Mouse (Mus musculus) heart, embryonic 14.5 days (tissue): ENCODE data around the gene Arl4d. TPM values are rescaled to one million over a fixed set of nuclear protein-coding genes. Genes with fewer than 3 reads are reported as not detected.

Source experiments
- ATAC-seq: fragments of 200-750 bp; cut with Nextera tagmentation; 2 replicates; pipeline ENCODE4 v1.8.0; 2017; ENCODE audit warnings: low read depth, moderate TSS enrichment; ENCODE audit not compliant: insufficient number of reproducible peaks, insufficient read depth, low FRiP score
- H3K27ac ChIP-seq, 2 experiments: fragments of 200-500 bp in 1 of 2; fragments of 300-500 bp in 1 of 2; sonication (generic) in 1 of 2; replicated peaks in 1 of 2; 2 replicates each; pipeline ENCODE4 v1.5.1; 2012 to 2014; ENCODE audit warnings: low read depth in 2 of 2, low read length in 2 of 2, control low read depth in 1 of 2, mild to moderate bottlenecking in 1 of 2, mixed read lengths in 1 of 2; ENCODE audit not compliant: control insufficient read depth in 1 of 2, insufficient read depth in 1 of 2
- H3K27me3 ChIP-seq: fragments of 300-500 bp; sonication (generic); 2 replicates; pipeline ENCODE4 v1.6.1; 2014; ENCODE audit warnings: mild to moderate bottlenecking, low read length, control low read depth; ENCODE audit not compliant: control insufficient read depth, insufficient read depth
- H3K36me3 ChIP-seq: fragments of 300-500 bp; sonication (generic); 2 replicates; pipeline ENCODE4 v1.6.1; 2014; ENCODE audit warnings: mild to moderate bottlenecking, control low read depth, low read length, mixed read lengths; ENCODE audit not compliant: control insufficient read depth, insufficient read depth
- H3K4me1 ChIP-seq, 2 experiments: fragments of 200-500 bp in 1 of 2; fragments of 300-500 bp in 1 of 2; sonication (generic) in 1 of 2; 2 replicates each; pipeline ENCODE4 v1.6.1; 2012 to 2014; ENCODE audit warnings: low read length in 2 of 2, control low read depth in 1 of 2, mixed read lengths in 1 of 2; ENCODE audit not compliant: control insufficient read depth in 2 of 2, insufficient read depth in 2 of 2
- H3K4me2 ChIP-seq: fragments of 300-500 bp; sonication (generic); 2 replicates; pipeline ENCODE4 v1.6.1; 2014; ENCODE audit warnings: mild to moderate bottlenecking, low read length
- H3K4me3 ChIP-seq, 2 experiments: fragments of 200-500 bp in 1 of 2; fragments of 300-500 bp in 1 of 2; sonication (generic) in 1 of 2; 2 replicates each; pipeline ENCODE4 v1.5.1; 2012 to 2014; ENCODE audit warnings: low read length in 2 of 2, mild to moderate bottlenecking in 2 of 2, control low read depth in 1 of 2, low read depth in 1 of 2, moderate library complexity in 1 of 2; ENCODE audit not compliant: control insufficient read depth in 1 of 2, insufficient read depth in 1 of 2
- H3K9ac ChIP-seq: fragments of 300-500 bp; sonication (generic); 2 replicates; pipeline ENCODE4 v1.6.1; 2014; ENCODE audit warnings: mild to moderate bottlenecking, low read length
- H3K9me3 ChIP-seq: fragments of 300-500 bp; sonication (generic); 2 replicates; pipeline ENCODE4 v1.6.1; 2016; ENCODE audit warnings: low read length, control low read depth; ENCODE audit not compliant: control insufficient read depth
- WGBS: fragments of 180-500 bp; shearing (Covaris S2); extraction: QIAGEN DNeasy Blood & Tissue Kit; methylation state at CpG from one replicate; pipeline ENCODE4 v1.1.7; 2014; 5-methylcytosine and 5-hydroxymethylcytosine counted together
- polyA plus RNA-seq: library from polyadenylated mRNA; unstranded; fragments of >200 nt; fragmentation: Nextera tagmentation; extraction: Ambion mirVana; gene quantifications from 2 replicates; pipeline ENCODE4 v1.2.1, GENCODE M21; 2014

The Arl4d gene
- polyA plus RNA-seq, 1 experiment from 2014 or later = 6.7 TPM

GRCm38 (mm10) chr11:101699556-101699955, 34.2 kb downstream of the Arl4d start:
- Histone ChIP-seq H3K36me3 (no peaks in the 10 kb centered on the region), H3K27ac (no peak overlapping the region), H3K9ac (no peak overlapping the region), H3K27me3 (no peaks in the 10 kb centered on the region), H3K4me3 (no peak overlapping the region), H3K9me3 (0 out of 2 replicates have a peak, but pooled peaks cover 3% of the 10 kb centered on the region), H3K4me2 (no peak overlapping the region), H3K4me1 (peaks cover 16 to 17% of the 10 kb centered on the region in 2 experiments; a peak in 3 of 4 replicates)
- 86% methylated on average over 1 of the region's 1 CpGs for WGBS
- ATAC-seq = no peak

- Histone ChIP-seq H3K9ac (no peak overlapping the region), H3K27ac (no peak overlapping the region), H3K27me3 (no peaks in the 10 kb centered on the region), H3K4me2 (no peak overlapping the region), H3K4me3 (no peak overlapping the region), H3K4me1 (peaks cover 16 to 17% of the 10 kb centered on the region in 2 experiments; a peak in 3 of 4 replicates), H3K36me3 (no peaks in the 10 kb centered on the region), H3K9me3 (0 out of 2 replicates have a peak, but pooled peaks cover 3% of the 10 kb centered on the region)
- WGBS = 55% methylated on average over 7 of the region's 7 CpGs
- no peak for ATAC-seq
Observed at GRCm38 (mm10) chr11:101699991-101700390, 34.6 kb downstream of the Arl4d start.

- Histone ChIP-seq H3K36me3 (no peaks in the 10 kb centered on the region), H3K27ac (no peak overlapping the region), H3K27me3 (no peaks in the 10 kb centered on the region), H3K4me2 (peak overlapping the region; percentile 8; the same call in 1 of the 2 replicates), H3K9me3 (0 out of 2 replicates have a peak, but pooled peaks cover 3% of the 10 kb centered on the region), H3K4me1 (peaks cover 15% of the 10 kb centered on the region in 2 experiments; a peak in 3 of 4 replicates), H3K4me3 (no peak overlapping the region), H3K9ac (no peak overlapping the region)
- WGBS = 16% methylated on average over 12 of the region's 12 CpGs
- no peak for ATAC-seq
Observed at GRCm38 (mm10) chr11:101700446-101700845, 35.1 kb downstream of the Arl4d start.

- H3K27ac ChIP-seq = no peak overlapping the region
- H3K9ac ChIP-seq = no peak overlapping the region
- no peak overlapping the region for H3K4me3 ChIP-seq
- no peak for ATAC-seq
- H3K4me1 ChIP-seq = peaks cover 4 to 9% of the 10 kb centered on the region in 2 experiments; a peak in 1 of 4 replicates
- no peaks in the 10 kb centered on the region for H3K27me3 ChIP-seq
- WGBS = 69% methylated on average over 5 of the region's 5 CpGs
- H3K9me3 ChIP-seq = no peaks in the 10 kb centered on the region
- no peak overlapping the region for H3K4me2 ChIP-seq
- no peaks in the 10 kb centered on the region for H3K36me3 ChIP-seq
Observed at GRCm38 (mm10) chr11:101704081-101704480, 38.7 kb downstream of the Arl4d start.

- Histone ChIP-seq H3K9me3 (no peaks in the 10 kb centered on the region), H3K4me1 (0 out of 4 replicates have a peak, but pooled peaks cover 2% of the 10 kb centered on the region in 2 experiments), H3K4me3 (no peak overlapping the region), H3K36me3 (no peaks in the 10 kb centered on the region), H3K9ac (no peak overlapping the region), H3K27me3 (no peaks in the 10 kb centered on the region), H3K27ac (no peak overlapping the region), H3K4me2 (no peak overlapping the region)
- ATAC-seq = no peak
- 82% methylated on average over 10 of the region's 10 CpGs for WGBS
Observed at GRCm38 (mm10) chr11:101706764-101707448, 41.6 kb downstream of the Arl4d start.

GRCm38 (mm10) chr11:101708482-101708881, 43.1 kb downstream of the Arl4d start:
- no peak for ATAC-seq
- no peak overlapping the region for H3K9ac ChIP-seq
- no peak overlapping the region for H3K4me3 ChIP-seq
- H3K27ac ChIP-seq = no peak overlapping the region
- H3K9me3 ChIP-seq = no peaks in the 10 kb centered on the region
- H3K4me1 ChIP-seq = 0 out of 4 replicates have a peak, but pooled peaks cover 2% of the 10 kb centered on the region in 2 experiments
- H3K36me3 ChIP-seq = no peaks in the 10 kb centered on the region
- 41% methylated on average over 5 of the region's 5 CpGs for WGBS
- no peak overlapping the region for H3K4me2 ChIP-seq
- H3K27me3 ChIP-seq = no peaks in the 10 kb centered on the region

- Histone ChIP-seq H3K4me1 (0 out of 4 replicates have a peak, but pooled peaks cover 2% of the 10 kb centered on the region in 2 experiments), H3K27me3 (no peaks in the 10 kb centered on the region), H3K4me3 (no peak overlapping the region), H3K9ac (no peak overlapping the region), H3K4me2 (no peak overlapping the region), H3K9me3 (no peaks in the 10 kb centered on the region), H3K27ac (no peak overlapping the region), H3K36me3 (no peaks in the 10 kb centered on the region)
- no peak for ATAC-seq
- WGBS = 72% methylated on average over 9 of the region's 9 CpGs
Observed at GRCm38 (mm10) chr11:101712811-101713210, 47.5 kb downstream of the Arl4d start.
